Mouse (Mus musculus): ENCODE measurements at regions not wholly inside any gene's neighbourhood (a gene's known extent, or its start where the extent isn't known, plus 50 kb on each side); places are given as distances from the start of the nearest gene placed in this dataset.

- Histone ChIP-seq H3K27me3 (0 out of 2 replicates have a peak, but pooled peaks cover 3% of the 10 kb centered on the region), H3K4me2 (no peak overlapping the region), H3K9me3 (no peaks in the 10 kb centered on the region), H3K4me1 (replicated peaks) (peaks cover 40% of the 10 kb centered on the region), H3K27ac (replicated peaks) (no peak overlapping the region), H3K9ac (no peak overlapping the region), H3K4me3 (no peak overlapping the region), H3K36me3 (no peaks in the 10 kb centered on the region)
- WGBS = 51% methylated on average over 7 of the region's 7 CpGs
- no peak for ATAC-seq (ENCODE audit: low read depth)
Measured at GRCm38 (mm10) chr1:90454263-90454662, 148.5 kb upstream of the Cops8 start.

- peaks cover 7% of the 10 kb centered on the region; the same call in 1 of the 2 replicates for H3K27me3 ChIP-seq
- no peak overlapping the region for H3K4me3 ChIP-seq
- no peaks in the 10 kb centered on the region for H3K36me3 ChIP-seq
- peaks cover 33% of the 10 kb centered on the region for H3K4me1 ChIP-seq (replicated peaks)
- peak overlapping the region; percentile 13; the same call in 1 of the 2 replicates for H3K4me2 ChIP-seq
- ATAC-seq (ENCODE audit: low read depth) = no peak
- 7% methylated on average over 9 of the region's 9 CpGs for WGBS
- no peak overlapping the region for H3K27ac ChIP-seq (replicated peaks)
- no peaks in the 10 kb centered on the region for H3K9me3 ChIP-seq
- no peak overlapping the region for H3K9ac ChIP-seq
Measured at GRCm38 (mm10) chr1:90457396-90457795, 145.4 kb upstream of the Cops8 start.

- no peak overlapping the region for H3K4me3 ChIP-seq
- peaks cover 7% of the 10 kb centered on the region; the same call in 1 of the 2 replicates for H3K27me3 ChIP-seq
- H3K9ac ChIP-seq = no peak overlapping the region
- H3K27ac ChIP-seq (replicated peaks) = no peak overlapping the region
- no peak for ATAC-seq (ENCODE audit: low read depth)
- H3K9me3 ChIP-seq = no peaks in the 10 kb centered on the region
- 55% methylated on average over 8 of the region's 8 CpGs for WGBS
- H3K4me2 ChIP-seq = no peak overlapping the region
- no peaks in the 10 kb centered on the region for H3K36me3 ChIP-seq
- peaks cover 30% of the 10 kb centered on the region for H3K4me1 ChIP-seq (replicated peaks)
Measured at GRCm38 (mm10) chr1:90458176-90458575, 144.6 kb upstream of the Cops8 start.

DNA sequence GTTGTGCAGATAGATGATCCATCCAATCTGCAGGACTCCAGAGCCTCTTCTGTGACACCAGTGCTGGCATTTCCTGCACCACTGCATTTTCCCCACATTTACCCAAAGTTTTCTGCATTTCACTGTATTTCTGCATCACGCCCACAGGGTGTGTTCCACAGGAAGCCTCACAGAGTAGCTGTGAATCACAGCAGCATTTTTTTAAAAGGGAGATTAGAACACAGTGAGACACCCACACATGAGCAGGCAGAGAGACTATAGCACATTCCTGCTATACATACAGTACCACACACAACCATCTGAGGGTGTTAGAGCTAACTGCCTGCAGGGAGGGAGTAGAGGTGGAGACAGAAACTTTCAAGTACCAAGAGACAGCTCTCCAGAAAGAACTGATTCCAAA, 141.1 kb upstream of the Cops8 start:
- no peak overlapping the region for H3K4me2 ChIP-seq
- 92% methylated on average over 1 of the region's 1 CpGs for WGBS
- no peak overlapping the region for H3K4me3 ChIP-seq
- H3K4me1 ChIP-seq (replicated peaks) = peaks cover 14% of the 10 kb centered on the region
- ATAC-seq (ENCODE audit: low read depth) = no peak
- H3K9me3 ChIP-seq = no peaks in the 10 kb centered on the region
- peaks cover 6% of the 10 kb centered on the region for H3K27me3 ChIP-seq
- H3K27ac ChIP-seq (replicated peaks) = no peak overlapping the region
- no peaks in the 10 kb centered on the region for H3K36me3 ChIP-seq
- H3K9ac ChIP-seq = no peak overlapping the region

- Histone ChIP-seq H3K27me3 (peaks cover 11% of the 10 kb centered on the region), H3K4me1 (replicated peaks) (peaks cover 2% of the 10 kb centered on the region), H3K4me2 (no peak overlapping the region), H3K9me3 (no peaks in the 10 kb centered on the region), H3K27ac (replicated peaks) (no peak overlapping the region), H3K9ac (no peak overlapping the region), H3K4me3 (no peak overlapping the region), H3K36me3 (no peaks in the 10 kb centered on the region)
- WGBS = 66% methylated on average over 6 of the region's 6 CpGs
- ATAC-seq (ENCODE audit: low read depth) = no peak
Measured at GRCm38 (mm10) chr1:90463302-90463701, 139.5 kb upstream of the Cops8 start.

DNA sequence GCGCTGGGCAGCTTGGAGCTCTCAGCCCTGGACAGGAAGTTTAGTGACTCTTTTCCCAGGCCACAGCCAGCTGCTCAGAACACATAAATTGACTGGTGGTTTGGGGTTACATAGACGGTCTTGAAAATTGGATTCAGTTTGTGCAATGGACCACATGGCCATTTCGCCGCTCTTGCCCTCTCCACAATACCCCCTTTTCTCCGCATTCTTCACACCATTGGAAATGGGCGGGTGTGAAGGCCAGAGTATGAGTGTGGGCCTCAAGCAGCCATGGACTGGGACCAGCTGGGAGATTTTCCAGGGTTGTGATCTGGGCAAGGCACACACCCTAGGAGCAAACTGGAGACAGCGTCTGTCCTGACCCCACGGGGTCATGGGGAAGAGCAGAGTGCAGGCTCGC, 135.1 kb upstream of the Cops8 start:
- no peak overlapping the region for H3K4me2 ChIP-seq
- WGBS = 25% methylated on average over 9 of the region's 9 CpGs
- H3K27ac ChIP-seq (replicated peaks) = no peak overlapping the region
- no peaks in the 10 kb centered on the region for H3K36me3 ChIP-seq
- H3K9me3 ChIP-seq = no peaks in the 10 kb centered on the region
- H3K27me3 ChIP-seq = peaks cover 9% of the 10 kb centered on the region
- H3K4me3 ChIP-seq = no peak overlapping the region
- no peak for ATAC-seq (ENCODE audit: low read depth)
- H3K9ac ChIP-seq = no peak overlapping the region
- H3K4me1 ChIP-seq (replicated peaks) = peaks cover 18% of the 10 kb centered on the region; the same call in 1 of the 2 replicates

DNA sequence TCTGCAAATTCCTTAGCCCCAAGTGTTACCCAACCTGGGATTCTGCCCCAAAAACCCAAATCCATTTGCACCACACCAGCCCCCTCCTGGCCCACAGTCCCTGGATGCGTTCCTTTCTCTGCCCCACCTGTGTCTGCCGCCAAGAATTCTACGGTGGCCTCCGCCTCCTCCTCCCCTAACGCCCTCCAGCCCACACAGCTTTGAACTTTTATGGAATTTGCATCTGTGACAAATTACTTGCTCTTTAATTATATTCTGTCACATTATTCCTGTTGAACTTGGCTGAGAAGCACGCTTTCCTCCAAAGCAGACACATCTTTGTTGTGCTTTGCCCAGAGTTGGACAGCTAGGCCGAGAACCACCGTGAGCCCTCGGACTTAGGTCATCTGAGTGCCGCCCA, 131.8 kb upstream of the Cops8 start:
- WGBS = 36% methylated on average over 10 of the region's 10 CpGs
- H3K9me3 ChIP-seq = no peaks in the 10 kb centered on the region
- H3K4me1 ChIP-seq (replicated peaks) = peaks cover 48% of the 10 kb centered on the region
- H3K36me3 ChIP-seq = no peaks in the 10 kb centered on the region
- H3K27ac ChIP-seq (replicated peaks) = no peak overlapping the region
- H3K4me2 ChIP-seq = no peak overlapping the region
- ATAC-seq (ENCODE audit: low read depth) = no peak
- no peak overlapping the region for H3K9ac ChIP-seq
- H3K4me3 ChIP-seq = no peak overlapping the region
- H3K27me3 ChIP-seq = peaks cover 7% of the 10 kb centered on the region; the same call in 1 of the 2 replicates

DNA sequence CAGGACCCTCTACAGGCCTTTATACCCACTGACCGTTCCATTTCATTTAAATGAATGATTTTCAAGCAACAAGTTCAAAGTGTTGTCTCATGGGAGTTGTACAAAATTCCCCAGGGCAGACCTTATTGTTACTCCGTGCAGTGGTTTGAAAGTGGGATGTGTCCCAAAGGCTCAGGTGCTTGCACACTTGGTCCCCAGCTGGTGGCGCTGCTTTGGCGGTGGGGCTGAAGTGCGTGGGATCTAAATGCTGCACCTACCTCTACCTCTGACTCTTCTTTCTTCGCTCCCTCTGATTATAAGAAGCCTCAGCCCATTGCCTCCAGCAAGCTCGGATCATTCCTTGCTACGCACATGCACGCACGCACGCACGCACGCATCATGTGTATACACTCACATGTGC, 131.0 kb upstream of the Cops8 start:
- peaks cover 7% of the 10 kb centered on the region; the same call in 1 of the 2 replicates for H3K27me3 ChIP-seq
- ATAC-seq (ENCODE audit: low read depth) = no peak
- 89% methylated on average over 13 of the region's 13 CpGs for WGBS

DNA sequence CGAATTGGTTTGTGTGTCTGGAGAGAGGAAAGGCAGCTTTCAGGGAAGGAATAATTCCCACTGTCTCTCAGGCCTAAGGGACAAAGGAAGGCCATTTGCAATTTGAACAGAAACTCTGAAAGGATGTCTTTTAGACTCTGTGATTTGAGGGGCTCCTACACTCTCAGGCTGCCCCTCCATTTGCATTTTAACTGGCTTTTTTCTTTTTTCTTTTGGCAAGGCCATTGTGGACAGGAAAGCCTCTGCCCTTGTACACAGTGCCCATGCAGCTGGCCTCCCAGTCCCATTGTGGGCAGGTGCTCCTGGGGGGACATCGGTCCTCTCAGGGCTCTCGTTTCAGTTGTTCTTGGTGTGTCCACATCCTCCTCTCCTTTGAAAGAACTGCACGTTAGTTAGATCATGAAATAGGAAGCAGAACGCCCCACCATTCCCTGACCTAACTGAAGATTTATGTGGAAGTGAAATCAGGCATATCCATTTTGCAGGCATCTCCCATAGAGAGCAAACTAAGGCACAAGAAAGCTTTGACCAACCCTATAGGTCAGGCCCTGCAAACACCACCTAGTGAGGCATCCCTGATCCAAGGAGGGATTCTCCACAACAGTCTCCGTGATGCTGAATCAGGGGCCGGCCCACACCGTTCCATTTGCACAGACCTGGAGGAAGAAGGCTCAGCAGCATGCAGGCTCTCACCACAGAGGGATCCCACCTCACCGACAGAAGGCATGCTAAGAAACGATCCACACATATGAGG, 127.5 kb upstream of the Cops8 start:
- Histone ChIP-seq H3K4me3 (no peak overlapping the region), H3K4me1 (replicated peaks) (peaks cover 52% of the 10 kb centered on the region), H3K27me3 (0 out of 2 replicates have a peak, but pooled peaks cover 4% of the 10 kb centered on the region), H3K27ac (replicated peaks) (peak overlapping the region; percentile 71), H3K4me2 (no peak overlapping the region), H3K9me3 (no peaks in the 10 kb centered on the region), H3K9ac (0 out of 2 replicates have a peak overlapping the region, but pooled peaks have one; percentile 9), H3K36me3 (no peaks in the 10 kb centered on the region)
- peak; percentile 79 for ATAC-seq (ENCODE audit: low read depth)
- WGBS = 27% methylated on average over 10 of the region's 10 CpGs

More for the DNA sequence above, 131.0 kb upstream of the Cops8 start:
- H3K9me3 ChIP-seq = no peaks in the 10 kb centered on the region
- H3K4me2 ChIP-seq = no peak overlapping the region
- H3K4me3 ChIP-seq = no peak overlapping the region
- H3K4me1 ChIP-seq (replicated peaks) = peaks cover 54% of the 10 kb centered on the region
- no peak overlapping the region for H3K9ac ChIP-seq
- no peak overlapping the region for H3K27ac ChIP-seq (replicated peaks)
- H3K36me3 ChIP-seq = no peaks in the 10 kb centered on the region

DNA sequence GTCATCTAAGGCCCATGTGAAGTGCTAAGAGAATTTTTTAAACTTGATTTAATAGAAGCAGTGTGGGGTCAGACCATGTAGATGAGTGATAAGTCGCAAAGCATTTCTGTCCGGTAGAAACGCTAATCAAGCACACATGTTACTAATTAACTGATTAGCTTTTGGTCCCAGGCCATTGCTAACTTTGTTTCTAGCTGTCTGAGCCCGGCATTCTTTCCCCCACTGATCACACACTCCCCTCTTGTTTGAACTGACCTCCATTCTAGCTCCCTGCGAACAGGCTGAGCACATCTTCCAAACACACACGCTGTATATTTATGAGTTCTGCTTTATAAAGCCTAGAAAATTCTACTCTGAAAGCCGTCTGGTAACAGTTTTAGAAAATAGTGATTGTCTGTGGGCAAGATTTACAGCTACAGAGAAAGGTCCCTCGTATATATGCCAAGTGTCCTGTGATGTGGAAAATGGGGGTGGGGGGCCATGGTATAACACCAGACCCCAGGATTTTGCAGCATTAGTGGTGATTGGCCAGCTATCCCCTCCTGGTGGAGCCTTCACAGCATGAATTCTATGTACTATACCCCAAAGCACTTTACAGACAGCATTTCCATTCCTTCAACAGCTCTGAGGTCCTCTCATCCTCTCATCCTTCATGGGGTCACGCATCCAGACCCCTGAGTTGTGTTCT, 126.1 kb upstream of the Cops8 start:
- 12% methylated on average over 9 of the region's 9 CpGs for WGBS
- ATAC-seq (ENCODE audit: low read depth) = peak; percentile 41; the same call in 1 of the 2 replicates
- no peak overlapping the region for H3K4me3 ChIP-seq
- 0 out of 2 replicates have a peak, but pooled peaks cover 4% of the 10 kb centered on the region for H3K27me3 ChIP-seq
- no peak overlapping the region for H3K9ac ChIP-seq
- no peaks in the 10 kb centered on the region for H3K9me3 ChIP-seq
- H3K4me1 ChIP-seq (replicated peaks) = peaks cover 40% of the 10 kb centered on the region
- H3K36me3 ChIP-seq = no peaks in the 10 kb centered on the region
- H3K27ac ChIP-seq (replicated peaks) = peak overlapping the region; percentile 9; the same call in 1 of the 2 replicates
- no peak overlapping the region for H3K4me2 ChIP-seq

DNA sequence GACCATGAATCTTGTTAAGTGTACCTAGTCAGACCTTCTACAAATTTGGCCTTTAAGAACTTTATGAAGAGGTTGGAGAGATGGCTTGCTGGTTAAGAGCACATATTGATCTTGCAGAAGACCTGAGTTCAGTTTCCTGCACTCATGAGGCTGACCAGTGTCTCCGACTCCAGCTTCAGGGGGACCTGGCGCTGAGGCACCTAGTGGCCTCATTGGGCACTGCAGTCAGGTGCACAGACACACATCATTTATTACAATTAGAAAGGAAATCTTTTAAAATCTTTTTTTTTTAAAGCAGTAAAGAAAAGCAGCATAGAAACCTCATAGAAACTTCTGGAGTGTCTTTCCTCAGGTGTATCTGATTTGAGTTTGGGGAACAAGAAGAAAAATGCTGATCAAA, 123.9 kb upstream of the Cops8 start:
- Histone ChIP-seq H3K4me1 (replicated peaks) (peaks cover 32% of the 10 kb centered on the region), H3K27me3 (0 out of 2 replicates have a peak, but pooled peaks cover 4% of the 10 kb centered on the region), H3K36me3 (no peaks in the 10 kb centered on the region), H3K9ac (no peak overlapping the region), H3K27ac (replicated peaks) (no peak overlapping the region), H3K4me2 (no peak overlapping the region), H3K4me3 (no peak overlapping the region), H3K9me3 (no peaks in the 10 kb centered on the region)
- ATAC-seq (ENCODE audit: low read depth) = no peak
- 94% methylated on average over 2 of the region's 2 CpGs for WGBS

GRCm38 (mm10) chr1:90481247-90481646, 121.5 kb upstream of the Cops8 start:
- H3K27me3 ChIP-seq = peaks cover 4% of the 10 kb centered on the region; the same call in 1 of the 2 replicates
- H3K36me3 ChIP-seq = no peaks in the 10 kb centered on the region
- no peak for ATAC-seq (ENCODE audit: low read depth)
- H3K9me3 ChIP-seq = no peaks in the 10 kb centered on the region
- H3K4me2 ChIP-seq = no peak overlapping the region
- H3K27ac ChIP-seq (replicated peaks) = no peak overlapping the region
- 73% methylated on average over 5 of the region's 5 CpGs for WGBS
- H3K4me3 ChIP-seq = no peak overlapping the region
- H3K9ac ChIP-seq = no peak overlapping the region
- H3K4me1 ChIP-seq (replicated peaks) = peaks cover 13% of the 10 kb centered on the region
